Mouse (Mus musculus) neural tube, embryonic 12.5 days (tissue): Measurements from ENCODE around the gene Npy4r. TPM values are rescaled to one million over a fixed set of nuclear protein-coding genes. Genes with fewer than 3 reads are reported as not detected.

Experiments used
- ATAC-seq: fragments of 200-750 bp; cut with Nextera tagmentation; 2 replicates; pipeline ENCODE4 v1.8.0; 2017; ENCODE audit warnings: low read depth, mild to moderate bottlenecking, moderate TSS enrichment, moderate library complexity; ENCODE audit not compliant: low FRiP score
- H3K27ac ChIP-seq: fragments of 300-500 bp; sonication (generic); 2 replicates; pipeline ENCODE4 v1.5.1; 2016
- H3K27me3 ChIP-seq: fragments of 300-500 bp; sonication (generic); replicated peaks from 2 replicates; pipeline ENCODE4 v1.6.1; 2016; ENCODE audit warnings: mild to moderate bottlenecking
- H3K36me3 ChIP-seq: fragments of 300-500 bp; sonication (generic); 2 replicates; pipeline ENCODE4 v1.6.1; 2016; ENCODE audit warnings: mild to moderate bottlenecking
- H3K4me1 ChIP-seq: fragments of 300-500 bp; sonication (generic); 2 replicates; pipeline ENCODE4 v1.6.1; 2016
- H3K4me2 ChIP-seq: fragments of 300-500 bp; sonication (generic); replicated peaks from 2 replicates; pipeline ENCODE4 v1.6.1; 2016; ENCODE audit warnings: mild to moderate bottlenecking
- H3K4me3 ChIP-seq: fragments of 300-500 bp; sonication (generic); 2 replicates; pipeline ENCODE4 v1.5.1; 2016
- H3K9ac ChIP-seq: fragments of 300-500 bp; sonication (generic); 2 replicates; pipeline ENCODE4 v1.6.1; 2016; ENCODE audit warnings: mild to moderate bottlenecking
- H3K9me3 ChIP-seq: fragments of 300-500 bp; sonication (generic); 2 replicates; pipeline ENCODE4 v1.6.1; 2016; ENCODE audit warnings: mild to moderate bottlenecking
- WGBS: fragments of 180-500 bp; shearing (Covaris S2); methylation state at CpG from one replicate; pipeline ENCODE4 v1.1.7; 2016; 5-methylcytosine and 5-hydroxymethylcytosine counted together
- polyA plus RNA-seq: library from polyadenylated mRNA; unstranded; fragments of >200 nt; fragmentation: Nextera tagmentation; extraction: Ambion mirVana; gene quantifications from 2 replicates; pipeline ENCODE4 v1.2.1, GENCODE M21; 2016

The Npy4r gene
- polyA plus RNA-seq, 1 experiment from 2014 or later, result 0.05 TPM

DNA sequence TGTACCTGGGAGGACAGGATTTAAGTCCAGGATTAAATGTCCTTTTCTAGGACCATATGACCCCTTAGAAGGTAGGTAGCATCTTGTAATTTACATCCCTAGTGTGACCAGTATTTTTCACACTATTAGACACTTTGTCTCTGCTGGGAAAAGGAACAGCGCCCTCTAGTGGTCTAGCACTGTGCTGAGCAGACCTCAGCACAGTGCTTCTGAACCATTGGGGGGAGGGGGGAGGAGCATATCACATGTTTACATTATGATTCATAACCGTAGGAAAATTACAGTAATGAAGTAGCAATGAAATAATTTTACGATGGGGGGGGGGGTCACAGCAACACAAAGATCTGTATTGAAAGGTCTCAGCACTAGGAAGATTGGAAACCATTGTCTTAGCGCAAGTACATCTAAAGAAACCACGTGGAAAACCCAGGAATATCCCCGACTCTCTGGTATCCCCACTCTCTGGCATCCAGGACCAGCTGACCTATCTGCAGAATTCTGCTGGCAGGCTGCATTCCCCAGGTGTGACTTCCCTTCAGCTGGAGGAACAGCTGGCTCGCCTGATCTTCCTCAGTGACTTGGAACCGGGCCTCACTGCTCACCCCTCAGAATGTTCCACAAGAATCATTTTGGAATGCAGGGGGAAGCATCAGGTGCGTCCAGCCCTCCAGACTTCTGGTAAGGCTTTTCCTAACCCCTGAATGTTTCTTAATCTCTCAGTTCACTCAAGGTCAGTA, 2.5 kb upstream of the Npy4r start:
- H3K9ac ChIP-seq, result no peak overlapping the region
- WGBS, result 60% methylated on average over 9 of the region's 9 CpGs
- no peaks in the 10 kb centered on the region for H3K27me3 ChIP-seq
- no peaks in the 10 kb centered on the region for H3K36me3 ChIP-seq
- no peak overlapping the region for H3K27ac ChIP-seq
- no peaks in the 10 kb centered on the region for H3K9me3 ChIP-seq
- H3K4me2 ChIP-seq, result no peak overlapping the region
- ATAC-seq, result peak; percentile 77
- H3K4me3 ChIP-seq, result no peak overlapping the region
- H3K4me1 ChIP-seq, result no peaks in the 10 kb centered on the region

DNA sequence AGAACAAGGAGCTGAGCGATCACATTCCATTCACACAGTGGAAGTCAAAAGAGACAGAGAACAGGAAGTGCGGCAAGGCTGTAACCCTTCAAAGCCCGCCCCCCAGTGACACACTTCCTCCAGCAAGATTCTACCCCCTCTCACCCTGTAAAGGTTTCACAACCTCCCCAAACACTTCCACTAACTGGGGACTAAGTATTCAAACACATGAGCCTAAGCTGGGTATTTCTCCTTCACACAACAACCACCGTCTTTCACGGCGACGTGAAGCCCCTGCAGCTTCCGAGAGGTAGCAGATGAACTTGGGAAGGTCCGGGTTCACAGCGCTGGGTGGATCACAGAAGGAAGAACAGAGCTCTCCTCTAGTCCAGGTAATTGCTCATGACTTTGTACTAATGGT, 9.4 kb downstream of the Npy4r start:
- Histone ChIP-seq H3K36me3 (no peaks in the 10 kb centered on the region), H3K4me3 (no peak overlapping the region)

DNA sequence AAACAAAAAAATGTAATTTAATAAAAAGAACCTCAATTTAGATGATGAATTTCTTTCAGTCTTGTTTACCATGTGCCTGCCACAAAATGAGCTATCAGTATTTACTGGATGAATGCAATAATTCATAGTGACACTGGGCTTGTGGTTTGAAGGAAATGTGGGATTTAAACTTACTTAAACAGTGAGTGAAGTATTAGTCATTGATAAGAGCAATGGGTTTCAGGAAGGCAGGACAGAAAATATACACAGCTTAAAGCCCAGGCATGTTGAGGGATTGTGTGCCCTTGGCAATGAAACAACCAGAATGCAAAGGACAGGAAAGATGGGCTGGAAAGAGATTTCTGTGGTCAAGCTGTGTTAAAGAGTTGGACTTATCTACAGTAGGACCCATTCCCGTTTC, 10.0 kb downstream of the Npy4r start:
- ATAC-seq, result no peak
- Histone ChIP-seq H3K4me3 (no peak overlapping the region), H3K27ac (no peak overlapping the region), H3K36me3 (no peaks in the 10 kb centered on the region), H3K27me3 (no peaks in the 10 kb centered on the region), H3K4me2 (no peak overlapping the region), H3K4me1 (no peaks in the 10 kb centered on the region), H3K9ac (no peak overlapping the region), H3K9me3 (no peaks in the 10 kb centered on the region)
- 83% methylated on average over 1 of the region's 1 CpGs for WGBS

More for the DNA sequence above, 9.4 kb downstream of the Npy4r start:
- Histone ChIP-seq H3K27ac (no peak overlapping the region), H3K27me3 (no peaks in the 10 kb centered on the region), H3K4me1 (no peaks in the 10 kb centered on the region), H3K4me2 (no peak overlapping the region), H3K9me3 (no peaks in the 10 kb centered on the region), H3K9ac (no peak overlapping the region)
- 92% methylated on average over 10 of the region's 10 CpGs for WGBS
- no peak for ATAC-seq

DNA sequence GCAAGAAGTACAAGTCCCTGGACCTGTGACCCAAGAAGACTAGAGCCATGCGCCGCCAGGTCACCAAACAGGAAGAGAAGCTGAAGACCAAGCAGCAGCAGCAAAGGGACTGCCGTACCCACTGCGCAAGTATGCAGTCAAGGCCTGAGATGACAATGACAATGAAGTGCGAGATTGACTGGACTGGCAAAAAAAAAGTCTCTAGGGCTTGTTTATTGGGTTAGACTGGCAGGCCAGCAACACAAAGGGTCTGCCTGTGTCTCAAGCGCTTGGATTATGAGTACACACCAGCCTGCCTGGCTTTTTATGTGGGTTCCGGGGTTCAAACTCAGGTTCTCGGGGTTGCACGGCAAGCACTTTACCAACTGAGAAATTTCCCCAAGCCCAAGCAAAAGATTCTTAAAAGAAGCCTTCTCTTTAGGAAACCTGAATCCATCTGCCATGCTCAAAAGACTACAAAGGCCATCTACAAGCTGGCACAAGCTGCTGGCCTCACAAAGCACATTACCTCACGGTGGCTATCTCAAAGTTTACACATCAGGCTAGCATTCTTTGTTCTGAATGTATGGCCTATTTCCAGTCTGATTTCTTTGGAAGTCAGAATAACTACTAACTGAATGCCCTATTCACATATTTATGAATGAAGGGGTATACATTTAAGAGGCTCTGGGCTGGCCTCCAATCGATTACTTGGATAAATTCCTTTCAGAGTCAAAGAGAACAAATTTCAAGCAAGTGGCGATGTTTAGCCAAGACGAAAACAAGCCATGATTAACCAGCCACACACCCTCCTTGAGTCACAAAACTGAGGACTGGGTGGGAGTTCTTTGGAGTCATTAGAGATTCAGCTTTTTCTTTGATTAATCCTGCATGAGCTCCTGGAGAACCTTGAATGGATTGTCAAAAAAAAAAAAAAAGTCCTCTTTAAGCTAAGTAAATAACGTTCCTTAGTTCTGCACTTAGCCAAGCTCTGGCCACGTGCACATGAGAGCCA, 12.3 kb downstream of the Npy4r start:
- H3K4me3 ChIP-seq, result no peak overlapping the region
- H3K4me1 ChIP-seq, result no peaks in the 10 kb centered on the region
- H3K9ac ChIP-seq, result no peak overlapping the region
- ATAC-seq, result no peak
- no peak overlapping the region for H3K27ac ChIP-seq
- WGBS, result 84% methylated on average over 15 of the region's 15 CpGs
- H3K9me3 ChIP-seq, result no peaks in the 10 kb centered on the region
- H3K36me3 ChIP-seq, result no peaks in the 10 kb centered on the region
- no peak overlapping the region for H3K4me2 ChIP-seq
- no peaks in the 10 kb centered on the region for H3K27me3 ChIP-seq

DNA sequence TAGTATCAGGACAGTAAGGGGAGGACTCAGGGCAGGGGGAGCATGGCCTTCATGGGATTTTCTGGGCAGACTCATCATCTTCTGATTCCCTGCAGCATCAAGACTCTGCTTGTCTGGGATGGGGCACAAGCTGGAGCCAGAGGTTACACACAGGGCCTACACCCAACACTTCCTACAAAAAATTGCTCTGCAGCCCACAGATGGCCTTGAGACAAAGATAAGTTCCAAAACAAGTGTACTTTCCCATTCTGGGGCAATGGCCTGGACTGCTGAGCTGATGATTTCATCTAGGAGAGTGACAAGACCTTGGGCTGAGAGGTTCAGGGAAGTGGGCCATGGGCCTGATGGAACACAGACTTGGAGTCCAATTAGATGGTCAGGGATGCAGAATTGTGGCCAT, 16.9 kb downstream of the Npy4r start:
- no peak overlapping the region for H3K4me2 ChIP-seq
- H3K4me1 ChIP-seq, result peaks cover 7% of the 10 kb centered on the region; the same call in 1 of the 2 replicates
- H3K4me3 ChIP-seq, result no peak overlapping the region
- no peaks in the 10 kb centered on the region for H3K36me3 ChIP-seq
- no peak overlapping the region for H3K27ac ChIP-seq
- H3K27me3 ChIP-seq, result no peaks in the 10 kb centered on the region
- no peaks in the 10 kb centered on the region for H3K9me3 ChIP-seq
- no peak overlapping the region for H3K9ac ChIP-seq
- ATAC-seq, result no peak

DNA sequence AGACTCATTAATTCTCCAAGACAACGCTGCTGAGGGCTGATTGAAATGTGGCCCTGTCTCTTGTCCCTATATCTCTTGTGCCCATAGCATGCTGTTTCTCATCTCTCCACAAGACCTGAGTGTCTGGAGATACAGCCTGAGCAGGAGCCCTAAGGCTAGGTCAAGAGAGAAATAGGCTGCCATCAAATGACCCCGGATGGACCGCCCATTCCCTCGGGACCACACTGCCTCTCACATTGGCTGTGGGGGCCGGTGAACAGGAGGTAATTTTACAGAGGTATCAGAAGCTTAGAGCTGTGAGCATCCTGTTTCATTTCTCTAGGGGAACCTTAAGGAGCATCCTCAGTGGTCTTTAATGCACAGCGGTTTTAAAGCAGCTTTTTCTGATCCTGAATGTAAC, 21.1 kb downstream of the Npy4r start:
- WGBS, result 67% methylated on average over 6 of the region's 6 CpGs
- no peaks in the 10 kb centered on the region for H3K27me3 ChIP-seq
- no peak for ATAC-seq
- no peaks in the 10 kb centered on the region for H3K9me3 ChIP-seq
- no peak overlapping the region for H3K4me2 ChIP-seq
- no peak overlapping the region for H3K27ac ChIP-seq
- H3K36me3 ChIP-seq, result no peaks in the 10 kb centered on the region
- H3K9ac ChIP-seq, result no peak overlapping the region
- H3K4me3 ChIP-seq, result no peak overlapping the region
- peaks cover 7% of the 10 kb centered on the region; the same call in 1 of the 2 replicates for H3K4me1 ChIP-seq

DNA sequence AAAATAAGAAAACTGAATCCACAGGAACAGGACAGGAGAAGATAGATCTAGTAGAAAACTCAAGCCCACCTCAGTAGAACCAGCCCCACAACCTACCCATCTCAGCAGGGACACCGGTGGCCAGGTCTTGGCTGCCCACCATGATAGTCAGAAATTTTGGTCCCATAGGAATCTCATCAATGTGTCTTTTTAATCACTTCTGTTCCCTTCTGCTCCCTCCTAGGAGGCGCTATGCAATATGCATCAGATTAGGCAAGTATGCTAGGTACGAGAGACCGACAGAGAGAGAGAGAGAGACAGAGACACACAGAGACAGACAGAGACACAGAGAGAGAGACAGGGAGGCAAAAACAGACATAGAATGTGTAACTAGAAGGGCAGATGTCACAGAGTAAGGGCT, 30.6 kb downstream of the Npy4r start:
- Histone ChIP-seq H3K9ac (no peak overlapping the region), H3K4me1 (no peaks in the 10 kb centered on the region), H3K4me3 (no peak overlapping the region), H3K27ac (no peak overlapping the region), H3K4me2 (no peak overlapping the region), H3K9me3 (no peaks in the 10 kb centered on the region), H3K36me3 (no peaks in the 10 kb centered on the region), H3K27me3 (no peaks in the 10 kb centered on the region)
- WGBS, result 95% methylated on average over 4 of the region's 4 CpGs
- ATAC-seq, result no peak

DNA sequence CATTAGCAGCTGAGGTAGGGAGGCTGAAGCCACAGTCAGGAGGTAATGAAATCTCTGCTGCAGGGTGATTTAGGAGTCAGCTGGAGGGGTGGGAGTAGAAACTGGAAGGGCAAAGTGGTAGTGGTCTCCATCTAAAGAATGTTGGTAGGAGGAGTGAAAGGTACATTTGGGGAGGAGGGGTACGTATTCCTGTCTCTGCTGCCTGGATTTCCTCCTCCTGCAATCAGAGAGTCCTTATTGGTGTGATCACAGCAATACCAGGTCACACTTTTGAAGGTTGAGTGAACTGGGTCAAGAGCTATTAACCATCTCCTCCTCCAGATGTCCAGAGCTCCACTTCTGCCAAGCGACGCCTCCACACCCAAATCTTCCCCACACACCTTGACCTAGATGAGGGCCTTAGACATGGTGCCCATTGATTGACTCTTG, 31.4 kb downstream of the Npy4r start:
- ATAC-seq, result no peak
- no peak overlapping the region for H3K27ac ChIP-seq
- H3K9me3 ChIP-seq, result no peaks in the 10 kb centered on the region
- H3K4me1 ChIP-seq, result no peaks in the 10 kb centered on the region
- WGBS, result 87% methylated on average over 3 of the region's 3 CpGs
- no peaks in the 10 kb centered on the region for H3K27me3 ChIP-seq
- no peak overlapping the region for H3K4me2 ChIP-seq
- H3K36me3 ChIP-seq, result no peaks in the 10 kb centered on the region
- no peak overlapping the region for H3K9ac ChIP-seq
- no peak overlapping the region for H3K4me3 ChIP-seq

DNA sequence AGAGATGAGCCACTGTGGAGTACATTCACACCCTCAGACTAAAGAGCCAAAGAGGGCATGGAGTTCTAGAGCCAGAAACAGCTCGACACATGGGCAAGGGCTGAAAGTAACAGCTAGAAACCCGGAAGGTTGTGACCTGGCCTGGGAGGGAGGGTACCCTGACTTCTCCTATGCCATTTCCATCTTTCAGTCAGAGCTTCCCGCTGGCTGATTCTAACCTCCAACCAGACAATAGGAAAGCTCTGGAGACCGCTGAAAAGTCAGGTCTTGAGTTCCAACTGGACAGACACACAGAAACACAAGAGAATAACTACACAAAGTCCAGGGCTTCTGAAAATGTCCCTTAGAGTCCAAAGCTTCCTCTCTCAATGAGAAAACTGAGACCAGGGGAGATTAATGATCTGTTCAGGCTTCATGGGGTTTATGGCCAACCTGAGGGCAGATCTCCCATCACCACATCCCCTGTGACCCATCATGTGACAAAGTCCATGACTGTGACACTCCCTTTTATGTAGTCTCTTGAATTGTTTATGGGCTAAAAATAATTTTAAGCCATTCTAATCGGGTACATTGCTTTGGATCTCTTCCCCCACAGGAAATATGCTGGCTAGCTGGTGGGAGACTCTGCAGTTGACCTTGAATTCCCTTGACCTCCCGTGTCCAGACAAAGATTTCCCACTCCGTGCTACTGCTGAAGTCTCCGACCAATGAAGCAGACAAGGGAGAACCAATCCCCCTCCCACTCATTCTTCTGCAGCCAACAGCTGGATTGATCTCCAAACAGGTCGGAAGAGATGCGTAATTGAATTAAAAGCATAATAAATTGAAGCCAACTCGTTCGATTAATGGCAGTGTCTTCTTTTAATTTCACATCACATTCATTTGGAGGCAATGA, 32.0 kb downstream of the Npy4r start:
- H3K4me1 ChIP-seq, result no peaks in the 10 kb centered on the region
- H3K27ac ChIP-seq, result no peak overlapping the region
- 74% methylated on average over 12 of the region's 12 CpGs for WGBS
- H3K4me3 ChIP-seq, result no peak overlapping the region
- no peak overlapping the region for H3K9ac ChIP-seq
- no peaks in the 10 kb centered on the region for H3K27me3 ChIP-seq
- no peaks in the 10 kb centered on the region for H3K36me3 ChIP-seq
- no peak overlapping the region for H3K4me2 ChIP-seq
- no peak for ATAC-seq
- no peaks in the 10 kb centered on the region for H3K9me3 ChIP-seq

DNA sequence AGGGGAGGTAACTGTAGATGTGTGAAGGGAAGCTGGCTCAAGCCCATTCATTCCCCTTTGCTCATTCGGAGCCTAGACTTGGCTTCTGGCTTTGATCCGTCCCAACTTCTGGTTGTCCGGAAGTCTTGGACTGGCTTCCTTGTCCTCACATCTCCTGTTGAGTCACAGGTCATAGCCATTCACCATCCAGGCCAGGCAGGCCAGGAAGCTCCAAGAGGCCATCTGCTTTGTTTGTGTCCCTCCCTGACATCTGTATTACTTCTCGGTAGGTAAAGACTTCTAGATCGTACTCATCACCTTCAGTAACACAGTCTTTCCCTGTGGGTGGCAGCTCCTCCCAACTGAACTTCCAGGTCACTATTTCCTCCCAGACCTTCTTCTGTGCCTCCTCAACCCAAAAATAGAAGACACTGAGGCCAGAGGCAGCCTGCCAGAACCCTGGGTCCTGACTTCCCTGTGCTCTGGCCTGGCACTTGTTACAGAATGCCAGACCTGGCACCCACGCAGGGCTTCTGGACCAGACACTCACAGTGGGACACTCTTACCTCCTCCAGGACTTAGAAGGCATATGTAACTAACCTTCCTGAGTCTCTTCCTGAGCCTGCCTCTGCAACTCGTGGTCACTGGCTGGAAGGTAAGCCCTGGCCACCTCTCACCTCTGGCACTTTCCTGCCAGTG, 33.1 kb downstream of the Npy4r start:
- H3K36me3 ChIP-seq, result no peaks in the 10 kb centered on the region
- 84% methylated on average over 7 of the region's 7 CpGs for WGBS
- no peak overlapping the region for H3K9ac ChIP-seq
- H3K4me1 ChIP-seq, result no peaks in the 10 kb centered on the region
- no peak overlapping the region for H3K27ac ChIP-seq
- H3K4me3 ChIP-seq, result no peak overlapping the region
- no peak overlapping the region for H3K4me2 ChIP-seq
- no peaks in the 10 kb centered on the region for H3K27me3 ChIP-seq
- H3K9me3 ChIP-seq, result no peaks in the 10 kb centered on the region
- ATAC-seq, result no peak

DNA sequence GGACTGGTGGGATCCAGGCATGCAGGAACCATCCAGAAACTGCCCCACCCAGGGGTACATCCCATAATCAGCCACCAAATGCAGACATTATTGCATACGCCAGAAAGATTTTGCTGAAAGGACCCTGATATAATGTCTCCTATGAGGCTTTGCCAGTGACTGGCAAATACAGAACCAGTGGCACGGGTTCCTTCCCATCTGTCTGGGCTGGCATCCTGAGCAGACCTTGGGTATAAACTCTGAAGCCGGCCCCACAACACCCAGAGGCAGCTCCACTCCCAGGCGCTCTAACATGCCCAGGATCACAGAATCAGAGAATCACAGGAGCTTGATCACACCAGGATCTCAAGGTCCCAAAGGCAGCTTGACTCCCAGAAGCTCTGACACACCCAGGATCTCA, 38.0 kb downstream of the Npy4r start:
- no peak for ATAC-seq
- Histone ChIP-seq H3K9me3 (no peaks in the 10 kb centered on the region), H3K4me2 (no peak overlapping the region), H3K27ac (no peak overlapping the region), H3K4me1 (no peaks in the 10 kb centered on the region), H3K27me3 (no peaks in the 10 kb centered on the region), H3K36me3 (no peaks in the 10 kb centered on the region), H3K4me3 (no peak overlapping the region), H3K9ac (no peak overlapping the region)
- WGBS, result 91% methylated on average over 4 of the region's 4 CpGs
